Mouse (Mus musculus) heart, adult 8-10 months (tissue): Measurements from ENCODE around the gene Aatf. TPM values are rescaled to one million over a fixed set of nuclear protein-coding genes. Genes with fewer than 3 reads are reported as not detected.
A peak's percentile ranks its signal among the peaks of the same experiment; 100 is the strongest.

Experiments
- DNase-seq: peaks from one replicate; pipeline ENCODE4 v3.0.0; 2022; ENCODE audit warnings: low spot score
- total RNA-seq, 4 experiments: library from RNA; stranded (reverse); gene quantifications; 2 replicates each; pipeline ENCODE4 v1.2.4; 2022

The Aatf gene
- total RNA-seq, 4 experiments from 2014 or later: 12.9 to 14.3 (median 13.1) TPM

DNA sequence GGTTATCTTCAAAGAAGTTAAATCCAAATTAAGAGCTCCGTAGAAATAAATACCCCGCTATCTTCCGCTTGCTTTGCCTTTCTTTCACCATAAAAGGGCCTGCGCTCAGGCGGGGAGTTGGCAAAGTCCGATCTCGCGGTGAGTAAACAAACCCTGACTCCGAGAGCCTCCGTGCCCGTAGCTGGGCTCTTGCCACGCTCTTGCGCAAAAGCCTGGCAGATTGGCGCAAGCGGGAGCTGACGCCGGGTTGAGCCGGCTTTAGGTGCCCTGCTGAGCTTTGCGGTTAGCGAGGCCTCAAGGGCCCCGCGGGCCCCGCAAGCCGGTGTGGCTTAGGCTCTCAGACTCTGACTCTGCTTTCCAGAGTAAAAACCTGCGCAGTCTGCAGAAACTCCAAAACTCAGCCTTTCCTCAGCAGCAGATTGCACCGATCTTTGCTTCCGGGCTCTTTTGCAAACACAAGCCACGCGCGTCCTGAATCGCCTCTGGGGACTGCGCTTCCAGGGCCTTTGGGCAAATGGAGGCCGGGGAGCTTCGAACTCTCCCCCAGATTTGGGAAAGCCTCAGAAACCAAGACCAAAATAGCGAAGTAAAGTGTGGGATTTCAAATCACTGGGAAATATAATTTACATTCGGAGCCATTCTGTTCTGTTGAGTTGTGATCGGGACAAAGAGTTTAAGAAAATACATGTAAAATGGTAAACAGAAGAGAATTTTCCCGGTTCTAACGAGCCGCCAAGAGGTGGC, 9.4 kb upstream of the Aatf start:
- peak; percentile 52 for DNase-seq

- DNase-seq: no peak
These were observed 8.5 kb upstream of the Aatf start for GRCm38 (mm10) chr11:84521751-84522299.

DNA sequence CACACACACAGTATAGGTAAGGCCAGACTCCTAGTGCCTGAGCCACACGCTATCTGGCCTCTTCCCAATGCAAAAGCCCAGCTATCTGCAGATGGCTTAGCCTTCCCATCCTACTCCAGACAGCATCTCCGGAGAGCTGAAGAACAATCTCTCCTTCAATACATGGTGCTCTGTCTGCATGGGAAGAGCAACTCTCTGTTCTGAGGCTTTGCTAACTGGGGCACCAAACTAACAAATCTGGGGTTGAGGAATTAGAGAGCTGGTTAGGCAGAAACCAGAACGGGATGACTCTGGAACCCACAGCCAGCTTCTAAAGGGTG, 7.7 kb upstream of the Aatf start:
- no peak for DNase-seq

DNA sequence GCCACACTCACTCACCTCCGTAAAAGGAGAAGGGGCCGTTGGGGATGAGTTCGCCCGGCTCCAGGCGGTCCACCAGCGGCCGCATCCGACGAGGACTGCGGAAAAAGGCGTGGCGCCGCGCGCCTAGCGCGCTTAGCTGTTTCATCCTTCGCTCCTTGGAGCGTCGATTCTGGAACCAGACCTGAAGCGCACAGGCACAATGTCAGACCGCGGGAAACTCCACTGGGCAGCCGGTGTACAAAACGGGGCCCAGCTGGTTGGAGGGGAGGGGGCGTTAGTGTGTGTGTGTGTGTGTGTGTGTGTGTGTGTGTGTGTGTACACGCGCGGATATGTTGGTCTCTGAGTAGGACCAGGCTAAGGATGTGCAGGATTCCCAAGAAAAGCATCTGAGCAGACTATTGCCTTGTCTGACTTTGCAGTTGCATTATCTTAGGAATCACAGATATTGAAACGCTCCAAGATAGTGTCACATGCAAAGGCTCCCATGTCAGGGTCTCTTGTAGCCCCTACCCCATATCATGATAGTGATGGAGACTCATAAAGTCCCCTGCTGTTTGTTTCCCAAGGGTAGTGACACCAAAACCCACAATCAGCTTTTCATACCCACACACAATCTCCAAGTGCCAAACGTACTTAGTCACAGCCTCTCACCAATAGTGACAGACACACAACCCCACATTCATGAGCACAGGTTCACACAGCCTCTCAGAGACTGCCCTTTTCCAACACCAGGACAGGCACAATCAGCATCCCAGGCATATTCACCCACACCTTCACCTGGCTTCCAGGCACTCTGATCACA, 7.1 kb upstream of the Aatf start:
- DNase-seq: no peak

DNA sequence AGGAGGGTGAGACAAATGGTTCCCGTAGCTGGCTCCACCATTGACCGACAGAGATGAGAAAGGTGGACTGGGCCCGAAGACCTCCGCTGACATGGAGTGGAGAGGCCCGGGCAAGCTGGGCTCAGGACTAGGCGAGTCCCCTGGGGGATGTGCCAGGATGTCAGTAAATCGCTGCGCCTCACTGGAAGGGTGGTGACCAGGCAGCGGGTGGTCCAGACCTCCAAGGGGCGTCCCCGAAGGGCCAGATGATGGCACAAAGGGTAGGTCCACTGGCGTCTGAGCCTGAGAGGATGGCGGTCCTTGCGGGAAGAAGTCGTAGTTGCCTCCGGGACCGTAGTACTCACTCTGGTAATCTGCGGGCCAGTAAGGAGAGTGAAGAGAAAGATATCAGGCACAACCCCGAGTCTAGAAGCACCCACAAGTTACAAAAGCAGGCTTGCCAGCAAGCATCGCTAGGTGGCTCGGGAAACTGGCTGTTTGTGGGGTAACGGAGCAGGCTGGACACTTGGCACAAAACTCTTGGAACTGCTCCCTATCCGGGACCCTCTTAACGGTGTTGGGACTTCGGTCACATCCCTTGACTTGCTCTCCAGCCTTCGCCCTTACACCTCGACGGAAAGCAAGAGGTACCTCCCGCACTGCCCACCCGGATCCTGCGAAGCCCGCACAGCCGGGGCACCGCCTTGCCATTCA, 6.4 kb upstream of the Aatf start:
- no peak for DNase-seq

GRCm38 (mm10) chr11:84519036-84519435, 5.7 kb upstream of the Aatf start:
- DNase-seq: no peak

- no peak for DNase-seq
These were observed 4.9 kb upstream of the Aatf start for GRCm38 (mm10) chr11:84518261-84518660.

DNA sequence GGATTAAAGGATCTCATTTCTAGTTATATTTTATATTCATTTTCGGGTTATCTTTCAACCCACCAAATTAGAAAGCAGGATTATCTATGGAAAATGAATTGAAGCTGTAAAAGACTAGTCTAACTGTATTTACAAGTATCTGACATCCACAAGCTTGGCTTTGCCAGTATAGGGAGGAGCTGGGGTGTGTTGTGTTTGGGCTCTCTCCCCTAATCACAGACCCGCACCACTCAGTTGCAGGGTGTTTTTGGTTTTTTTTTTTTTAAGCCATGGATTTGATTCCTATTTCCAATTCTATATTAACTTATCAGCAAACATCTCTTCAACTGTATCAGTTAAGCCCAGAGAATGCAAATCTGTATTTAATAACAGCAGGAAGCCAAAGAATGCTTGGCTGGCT, 4.1 kb upstream of the Aatf start:
- no peak for DNase-seq

- no peak for DNase-seq
These were observed 3.3 kb upstream of the Aatf start for GRCm38 (mm10) chr11:84516501-84517240.

GRCm38 (mm10) chr11:84512031-84512430, 1.3 kb downstream of the Aatf start:
- no peak for DNase-seq

GRCm38 (mm10) chr11:84504296-84504695, 9.0 kb downstream of the Aatf start:
- DNase-seq: no peak

- no peak for DNase-seq
These were observed 15.4 kb downstream of the Aatf start for GRCm38 (mm10) chr11:84497944-84498343.

DNA sequence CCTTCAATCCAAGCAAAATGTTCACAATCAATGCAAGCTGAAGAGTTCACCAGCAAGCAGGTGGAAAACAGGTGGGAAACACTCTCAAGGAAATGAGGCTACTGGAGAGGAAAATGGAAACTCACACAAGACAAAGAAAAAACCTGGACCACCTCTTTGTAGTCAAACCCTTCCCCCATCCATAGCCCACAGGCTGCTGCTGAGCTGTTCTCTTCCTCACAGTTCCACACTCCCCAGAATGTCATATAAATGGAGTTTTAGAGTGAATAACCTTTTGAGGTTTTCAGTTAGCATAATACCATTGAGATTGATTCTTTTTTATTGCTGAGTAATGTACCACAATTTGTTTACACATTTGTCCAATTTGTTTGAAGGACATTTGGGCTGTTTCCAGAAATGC, 16.4 kb downstream of the Aatf start:
- no peak for DNase-seq

GRCm38 (mm10) chr11:84495774-84496173, 17.5 kb downstream of the Aatf start:
- no peak for DNase-seq

DNA sequence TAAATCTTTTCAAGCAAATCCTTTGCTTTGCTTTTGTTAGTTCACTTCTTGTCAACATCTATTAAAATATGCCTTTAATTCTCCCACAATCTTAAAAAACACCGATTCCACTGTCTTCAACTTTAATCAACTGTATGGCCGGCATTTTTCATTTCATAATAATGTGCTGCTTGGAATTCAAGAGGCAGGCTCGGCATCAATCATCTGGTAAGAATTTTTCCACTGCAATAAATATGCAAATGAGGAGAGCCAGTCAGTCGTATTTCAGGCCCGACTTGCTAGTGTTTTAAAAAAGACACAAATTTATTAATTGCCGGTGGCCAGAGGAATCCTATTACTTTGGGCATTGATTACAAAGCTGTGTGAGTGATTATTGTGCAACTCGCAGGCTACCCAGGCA, 31.7 kb downstream of the Aatf start:
- DNase-seq: no peak

- DNase-seq: no peak
These were observed 32.9 kb downstream of the Aatf start for GRCm38 (mm10) chr11:84480451-84480850.

GRCm38 (mm10) chr11:84476641-84477040, 36.7 kb downstream of the Aatf start:
- DNase-seq: no peak

GRCm38 (mm10) chr11:84475991-84476390, 37.3 kb downstream of the Aatf start:
- DNase-seq: no peak

GRCm38 (mm10) chr11:84473093-84473667, 40.1 kb downstream of the Aatf start:
- DNase-seq: no peak

GRCm38 (mm10) chr11:84464571-84464970, 48.8 kb downstream of the Aatf start:
- DNase-seq: no peak

DNA sequence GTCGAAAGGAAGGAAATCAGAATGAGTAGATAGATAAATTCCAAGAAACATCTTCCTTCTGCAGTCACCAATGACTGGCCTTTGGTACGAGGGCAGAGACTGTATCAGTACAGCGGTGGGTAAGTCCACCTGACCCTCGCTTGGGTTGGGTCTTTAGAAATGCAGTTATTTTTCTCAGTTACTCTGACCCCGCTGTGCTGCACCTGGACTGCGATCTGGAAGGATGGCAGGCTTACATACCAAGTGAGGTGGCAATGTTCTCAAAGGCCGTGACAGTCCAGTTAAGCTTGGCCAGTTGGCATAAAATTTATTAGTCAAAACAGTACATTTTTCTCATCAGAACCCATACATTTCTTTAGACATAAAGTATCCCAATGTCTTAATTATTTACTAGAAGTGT, 59.4 kb downstream of the Aatf start:
- no peak for DNase-seq
